Mouse (Mus musculus): ENCODE results near the gene Tll2.

Tll2 gene

GRCm38 (mm10) chr19:41160388-41160787 lies 46.2 kb downstream of the Tll2 start:
- no peak for DNase-seq (ENCODE audit: low spot score)

GRCm38 (mm10) chr19:41154681-41155080 lies 52.0 kb downstream of the Tll2 start:
- no peak for DNase-seq (ENCODE audit: low spot score)

GRCm38 (mm10) chr19:41152462-41152861 lies 54.2 kb downstream of the Tll2 start:
- no peak for DNase-seq (ENCODE audit: low spot score)

- no peak for DNase-seq (ENCODE audit: low spot score)
Observed at GRCm38 (mm10) chr19:41152016-41152370, 54.6 kb downstream of the Tll2 start.

GRCm38 (mm10) chr19:41151321-41152015 lies 55.2 kb downstream of the Tll2 start:
- no peak for DNase-seq (ENCODE audit: low spot score)

- no peak for DNase-seq (ENCODE audit: low spot score)
Observed at GRCm38 (mm10) chr19:41140961-41141360, 65.7 kb downstream of the Tll2 start.

GRCm38 (mm10) chr19:41139629-41140028 lies 67.0 kb downstream of the Tll2 start:
- no peak for DNase-seq (ENCODE audit: low spot score)

GRCm38 (mm10) chr19:41123009-41123408 lies 83.6 kb downstream of the Tll2 start:
- no peak for DNase-seq (ENCODE audit: low spot score)

- DNase-seq (ENCODE audit: low spot score) = no peak
Observed at GRCm38 (mm10) chr19:41119924-41120323, 86.7 kb downstream of the Tll2 start.

- DNase-seq (ENCODE audit: low spot score) = no peak
Observed at GRCm38 (mm10) chr19:41118346-41118745, 88.3 kb downstream of the Tll2 start.

- DNase-seq (ENCODE audit: low spot score) = no peak
Observed at GRCm38 (mm10) chr19:41117334-41117733, 89.3 kb downstream of the Tll2 start.

GRCm38 (mm10) chr19:41114611-41115010 lies 92.0 kb downstream of the Tll2 start:
- no peak for DNase-seq (ENCODE audit: low spot score)

GRCm38 (mm10) chr19:41113911-41114531 lies 92.6 kb downstream of the Tll2 start:
- DNase-seq (ENCODE audit: low spot score) = no peak

- no peak for DNase-seq (ENCODE audit: low spot score)
Observed at GRCm38 (mm10) chr19:41112609-41113008, 94.0 kb downstream of the Tll2 start.

- DNase-seq (ENCODE audit: low spot score) = no peak
Observed at GRCm38 (mm10) chr19:41109991-41110390, 96.6 kb downstream of the Tll2 start.

- DNase-seq (ENCODE audit: low spot score) = no peak
Observed at GRCm38 (mm10) chr19:41109496-41109895, 97.1 kb downstream of the Tll2 start.

GRCm38 (mm10) chr19:41108666-41109065 lies 98.0 kb downstream of the Tll2 start:
- no peak for DNase-seq (ENCODE audit: low spot score)

GRCm38 (mm10) chr19:41107530-41107929 lies 99.1 kb downstream of the Tll2 start:
- no peak for DNase-seq (ENCODE audit: low spot score)

GRCm38 (mm10) chr19:41104922-41105321 lies 101.7 kb downstream of the Tll2 start:
- DNase-seq (ENCODE audit: low spot score) = no peak

- DNase-seq (ENCODE audit: low spot score) = no peak
Observed at GRCm38 (mm10) chr19:41101390-41101789, 105.2 kb downstream of the Tll2 start.

- no peak for DNase-seq (ENCODE audit: low spot score)
Observed at GRCm38 (mm10) chr19:41100863-41101262, 105.8 kb downstream of the Tll2 start.

- no peak for DNase-seq (ENCODE audit: low spot score)
Observed at GRCm38 (mm10) chr19:41097038-41097437, 109.6 kb downstream of the Tll2 start.

GRCm38 (mm10) chr19:41091901-41092300 lies 114.7 kb downstream of the Tll2 start:
- no peak for DNase-seq (ENCODE audit: low spot score)

- DNase-seq (ENCODE audit: low spot score) = no peak
Observed at GRCm38 (mm10) chr19:41089833-41090232, 116.8 kb downstream of the Tll2 start.
